Mouse (Mus musculus) CH12.LX (cell line): ENCODE results near the gene Gm36028. TPM values are rescaled to one million over a fixed set of nuclear protein-coding genes. Genes with fewer than 3 reads are reported as not detected.

Experiments
- DNase-seq: peaks from one replicate; pipeline ENCODE4 v3.0.0-alpha.2; 2013; ENCODE audit errors: extremely low read depth
- H3K27ac ChIP-seq: 2 replicates; pipeline ENCODE4 v1.5.1; 2012; ENCODE audit warnings: low read depth, mild to moderate bottlenecking, control low read depth, moderate library complexity; ENCODE audit not compliant: insufficient read depth
- H3K27me3 ChIP-seq: replicated peaks from 2 replicates; pipeline ENCODE3; 2012; ENCODE audit warnings: inconsistent platforms
- H3K36me3 ChIP-seq, 2 experiments: replicated peaks in 1 of 2; 2 replicates each; pipeline versions ENCODE3 to v1.6.1; 2012; ENCODE audit warnings: inconsistent platforms in 1 of 2, low read length in 1 of 2, mild to moderate bottlenecking in 1 of 2, mixed read lengths in 1 of 2, moderate library complexity in 1 of 2; ENCODE audit not compliant: control insufficient read depth in 1 of 2, insufficient read depth in 1 of 2
- H3K4me1 ChIP-seq, 2 experiments: 2 replicates each; pipeline ENCODE4 v1.6.1; 2012; ENCODE audit warnings: inconsistent platforms in 1 of 2, moderate library complexity in 1 of 2; ENCODE audit not compliant: insufficient read depth in 2 of 2, control insufficient read depth in 1 of 2
- H3K4me2 ChIP-seq: 2 replicates; pipeline ENCODE4 v1.6.1; 2012; ENCODE audit warnings: low read depth, mild to moderate bottlenecking, control low read depth; ENCODE audit not compliant: poor library complexity, insufficient read depth, severe bottlenecking
- H3K4me3 ChIP-seq, 3 experiments: fragments of 150-350 bp in 1 of 3; sonication (generic) in 1 of 3; replicated peaks in 1 of 3; 2 replicates each; pipeline versions ENCODE3 to v1.5.1; 2011 to 2012; ENCODE audit warnings: low read depth in 2 of 3, low read length in 2 of 3, mild to moderate bottlenecking in 2 of 3, moderate library complexity in 2 of 3, control low read depth in 1 of 3, improper control_type of control experiment in 1 of 3, inconsistent platforms in 1 of 3, mixed read lengths in 1 of 3; ENCODE audit not compliant: poor library complexity in 1 of 3
- H3K79me2 ChIP-seq: replicated peaks from 2 replicates; pipeline ENCODE4 v1.6.1; 2012; ENCODE audit warnings: mild to moderate bottlenecking, moderate library complexity; ENCODE audit not compliant: control insufficient read depth, poor library complexity, insufficient read depth, severe bottlenecking; ENCODE audit errors: extremely low read depth
- H3K9ac ChIP-seq: 2 replicates; pipeline ENCODE4 v1.6.1; 2012; ENCODE audit warnings: low read depth, mild to moderate bottlenecking, control low read depth, moderate library complexity; ENCODE audit not compliant: insufficient read depth
- H3K9me3 ChIP-seq: replicated peaks from 2 replicates; pipeline ENCODE3; 2012; ENCODE audit warnings: low read length, inconsistent platforms, mixed read lengths
- BHLHE40 ChIP-seq: IDR thresholded peaks from 2 replicates; pipeline ENCODE4 v1.6.1; 2011; ENCODE audit warnings: mild to moderate bottlenecking, low read depth, low read length, improper control_type of control experiment
- CHD2 ChIP-seq: IDR thresholded peaks from 2 replicates; pipeline ENCODE4 v1.6.1; 2011; ENCODE audit warnings: low read length, improper control_type of control experiment
- CTCF ChIP-seq, 2 experiments: IDR thresholded peaks in 1 of 2; conservative IDR thresholded peaks in 1 of 2; 2 replicates each; pipeline ENCODE4 v1.5.1; 2011 to 2012; ENCODE audit warnings: low read depth in 2 of 2, low read length in 2 of 2, improper control_type of control experiment in 1 of 2, inconsistent platforms in 1 of 2, mild to moderate bottlenecking in 1 of 2, moderate library complexity in 1 of 2
- ELF1 ChIP-seq: IDR thresholded peaks from 2 replicates; pipeline ENCODE4 v1.6.1; 2014; ENCODE audit warnings: low read depth, mild to moderate bottlenecking, inconsistent platforms, low read length, improper control_type of control experiment
- EP300 ChIP-seq: IDR thresholded peaks from 2 replicates; pipeline ENCODE4 v1.6.1; 2011; ENCODE audit warnings: low read length, improper control_type of control experiment
- HCFC1 ChIP-seq: IDR thresholded peaks from 2 replicates; pipeline ENCODE4 v1.6.1; 2012; ENCODE audit warnings: low read depth, mild to moderate bottlenecking, inconsistent platforms, low read length, improper control_type of control experiment
- IRF4 ChIP-seq: IDR thresholded peaks from 2 replicates; pipeline ENCODE4 v1.6.1; 2014; ENCODE audit warnings: low read depth, mild to moderate bottlenecking, inconsistent platforms, low read length, improper control_type of control experiment
- JUND ChIP-seq: conservative IDR thresholded peaks from 2 replicates; pipeline ENCODE4 v1.6.1; 2011; ENCODE audit warnings: low read depth, low read length, improper control_type of control experiment
- KAT2A ChIP-seq: IDR thresholded peaks from 2 replicates; pipeline ENCODE4 v1.6.1; 2012; ENCODE audit warnings: low read length, improper control_type of control experiment, inconsistent platforms; ENCODE audit not compliant: insufficient replicate concordance
- MAX ChIP-seq: IDR thresholded peaks from 2 replicates; pipeline ENCODE4 v1.6.1; 2011; ENCODE audit warnings: low read length, improper control_type of control experiment
- MEF2A ChIP-seq: IDR thresholded peaks from 2 replicates; pipeline ENCODE4 v1.6.1; 2014; ENCODE audit warnings: low read depth, mild to moderate bottlenecking, inconsistent platforms, low read length, improper control_type of control experiment, borderline replicate concordance
- MXI1 ChIP-seq: IDR thresholded peaks from 2 replicates; pipeline ENCODE4 v1.6.1; 2011; ENCODE audit warnings: mild to moderate bottlenecking, low read depth, low read length, improper control_type of control experiment
- MYC ChIP-seq: IDR thresholded peaks from 2 replicates; pipeline ENCODE4 v1.6.1; 2011; ENCODE audit warnings: low read depth, mild to moderate bottlenecking, improper control_type of control experiment, low read length
- NELFE ChIP-seq: IDR thresholded peaks from 2 replicates; pipeline ENCODE4 v1.6.1; 2011; ENCODE audit warnings: low read depth, low read length, improper control_type of control experiment
- NRF1 ChIP-seq: IDR thresholded peaks from 2 replicates; pipeline ENCODE4 v1.6.1; 2014; ENCODE audit warnings: low read depth, mild to moderate bottlenecking, inconsistent platforms, low read length, improper control_type of control experiment, moderate library complexity
- PAX5 ChIP-seq: IDR thresholded peaks from 2 replicates; pipeline ENCODE4 v1.6.1; 2012; ENCODE audit warnings: low read length, inconsistent platforms, mixed read lengths
- POLR2A ChIP-seq: IDR thresholded peaks from 2 replicates; pipeline ENCODE4 v1.6.1; 2011; ENCODE audit warnings: low read depth, mild to moderate bottlenecking, improper control_type of control experiment, low read length
- RAD21 ChIP-seq: IDR thresholded peaks from 2 replicates; pipeline ENCODE4 v1.6.1; 2011; ENCODE audit warnings: low read depth, mild to moderate bottlenecking, low read length, improper control_type of control experiment, moderate library complexity
- RCOR1 ChIP-seq: conservative IDR thresholded peaks from 2 replicates; pipeline ENCODE4 v1.6.1; 2012; ENCODE audit warnings: low read depth, mild to moderate bottlenecking, inconsistent platforms, low read length, improper control_type of control experiment
- SIN3A ChIP-seq: IDR thresholded peaks from 2 replicates; pipeline ENCODE4 v1.6.1; 2012; ENCODE audit warnings: low read length, improper control_type of control experiment, inconsistent platforms
- TCF12 ChIP-seq: IDR thresholded peaks from 2 replicates; pipeline ENCODE4 v1.6.1; 2014; ENCODE audit warnings: low read depth, mild to moderate bottlenecking, inconsistent platforms, low read length, improper control_type of control experiment
- USF1 ChIP-seq: IDR thresholded peaks from 2 replicates; pipeline ENCODE4 v1.6.1; 2014; ENCODE audit warnings: low read depth, mild to moderate bottlenecking, inconsistent platforms, low read length, improper control_type of control experiment
- ZC3H11A ChIP-seq: IDR thresholded peaks from 2 replicates; pipeline ENCODE4 v1.6.1; 2012; ENCODE audit warnings: low read depth, mild to moderate bottlenecking, inconsistent platforms, low read length, improper control_type of control experiment
- ZMIZ1 ChIP-seq: IDR thresholded peaks from 2 replicates; pipeline ENCODE4 v1.6.1; 2012; ENCODE audit warnings: low read depth, mild to moderate bottlenecking, inconsistent platforms, low read length, improper control_type of control experiment
- ZNF384 ChIP-seq: IDR thresholded peaks from 2 replicates; pipeline ENCODE4 v1.6.1; 2012; ENCODE audit warnings: low read depth, low read length, improper control_type of control experiment, inconsistent platforms
- dilution Hi-C: fragments of 300-500 bp; cut with MboI; formaldehyde crosslinking; loops from 2 replicates; pipeline ENCODE4 v1.14.3; 2020; ENCODE audit warnings: low sequenced_read_pairs; ENCODE audit not compliant: extremely low pct_unique_long_range_greater_than_20kb, extremely low pct_ligation_motif_present
- in situ Hi-C: fragments of 300-500 bp; cut with MboI; formaldehyde crosslinking; loops from 3 replicates; pipeline ENCODE4 v1.14.3; 2019; ENCODE audit warnings: low sequenced_read_pairs, low pct_ligation_motif_present, low pct_unique_long_range_greater_than_20kb, mixed read lengths
- polyA plus RNA-seq: library from polyadenylated mRNA; unstranded; fragments of >175 nt; gene quantifications from 2 replicates; pipeline ENCODE4 v1.2.1, GENCODE M21; 2012; ENCODE audit warnings: low read depth; ENCODE audit not compliant: insufficient read length
- total RNA-seq, 2 experiments: library from RNA; depleted of rRNA; stranded (reverse); fragments of 300-350 nt in 1 of 2; fragments of >200 nt in 1 of 2; gene quantifications; 2 replicates each; pipeline ENCODE4 v1.2.3; 2012 to 2014

Gm36028 gene
- total and polyA plus RNA-seq, 3 experiments: not detected

GRCm38 (mm10) chr16:37867791-37868505 lies 7.0 kb upstream of the Gm36028 start, which contains the start of gene Lrrc58:
Gene Lrrc58 (plus strand): TSS chr16:37868389.
- dilution Hi-C loops (no loop called here), in situ Hi-C loops (no loop called here)
- 0 out of 2 replicates have a peak, but pooled peaks have one; percentile 18 for TF ChIP-seq RCOR1
- no peak for TF ChIP-seq PAX5
- no peak for TF ChIP-seq SIN3A
- TF ChIP-seq MYC: no peak
- TF ChIP-seq ZMIZ1: peak; percentile 61; the same call in 1 of the 2 replicates
- TF ChIP-seq ELF1: peak; percentile 63; the same call in 1 of the 2 replicates
- TF ChIP-seq MXI1: peak; percentile 69; the same call in 1 of the 2 replicates
- peak; percentile 95 for TF ChIP-seq BHLHE40
- peak; percentile 87 for TF ChIP-seq NRF1
- TF ChIP-seq NELFE: peak; percentile 85
- TF ChIP-seq IRF4: peak; percentile 25; the same call in 1 of the 2 replicates
- TF ChIP-seq POLR2A: peak; percentile 89
- TF ChIP-seq ZC3H11A: no peak
- peak; percentile 79 for TF ChIP-seq USF1
- TF ChIP-seq EP300: no peak
- peak; percentile 32; the same call in 1 of the 2 replicates for TF ChIP-seq MEF2A
- TF ChIP-seq KAT2A: peak; percentile 49; the same call in 1 of the 2 replicates
- peak; percentile 62 for TF ChIP-seq HCFC1
- TF ChIP-seq TCF12: peak; percentile 77
- peak; percentile 58 for TF ChIP-seq MAX
- peak; percentile 70 for DNase-seq
- peaks cover 0 to 14% of the 10 kb centered on the region in 2 experiments for H3K36me3 ChIP-seq
- H3K4me1 ChIP-seq: peaks cover 17 to 30% of the 10 kb centered on the region in 2 experiments
- H3K9ac ChIP-seq: peak within 1 kb of the TSS; percentile 86
- H3K4me3 ChIP-seq: peak within 1 kb of the TSS; percentile 88 to 99 (median 97)
- H3K27ac ChIP-seq: peak within 1 kb of the TSS; percentile 83
- peaks cover 35% of the 10 kb centered on the region for H3K79me2 ChIP-seq
- H3K9me3 ChIP-seq: no peaks in the 10 kb centered on the region
- no peaks in the 10 kb centered on the region for H3K27me3 ChIP-seq
- peak within 1 kb of the TSS; percentile 62 for H3K4me2 ChIP-seq

DNA sequence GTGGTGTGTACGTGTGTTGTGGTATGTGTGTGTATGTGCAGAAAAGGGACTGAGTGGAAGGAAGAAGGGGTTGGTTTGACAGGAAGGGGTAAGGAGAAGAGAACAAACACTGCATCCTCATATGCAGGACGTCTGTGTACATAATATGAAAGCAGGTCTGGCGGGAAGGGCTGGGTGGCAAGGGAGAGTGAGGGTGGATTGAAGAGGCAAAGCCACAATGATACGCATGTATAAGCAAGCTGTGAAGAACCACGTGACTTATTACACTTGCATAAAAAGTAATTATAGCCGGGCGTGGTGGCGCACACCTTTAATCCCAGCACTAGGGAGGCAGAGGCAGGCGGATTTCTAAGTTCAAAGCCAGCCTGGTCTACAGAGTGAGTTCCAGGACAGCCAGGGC lies 4.9 kb upstream of the Gm36028 start:
- dilution Hi-C loops: no loop called here
- no peak overlapping the region for H3K27ac ChIP-seq
- H3K4me2 ChIP-seq: no peak overlapping the region
- H3K36me3 ChIP-seq: peaks cover 0 to 2% of the 10 kb centered on the region in 2 experiments
- H3K27me3 ChIP-seq: no peaks in the 10 kb centered on the region
- no peak overlapping the region for H3K4me3 ChIP-seq
- peaks cover 20% of the 10 kb centered on the region for H3K79me2 ChIP-seq
- DNase-seq: no peak
- H3K4me1 ChIP-seq: peaks cover 17 to 18% of the 10 kb centered on the region in 2 experiments
- no peak overlapping the region for H3K9ac ChIP-seq
- TF ChIP-seq ELF1 (no peak), ZNF384 (no peak), PAX5 (no peak), USF1 (no peak), POLR2A (no peak), CHD2 (no peak), CTCF (conservative IDR thresholded peaks at IDR 0.05 in 1 of 2, IDR thresholded peaks at IDR 0.05 in 1 of 2; ENCODE audit: low read depth in 2 of 2, low read length in 2 of 2) (no peak), JUND (no peak), RAD21 (no peak), ZC3H11A (no peak), MEF2A (no peak), ZMIZ1 (no peak), RCOR1 (no peak)
- in situ Hi-C loops: no loop called here
- H3K9me3 ChIP-seq: peaks cover 5% of the 10 kb centered on the region
